Mouse (Mus musculus): ENCODE data around the gene LTO1. TPM values are rescaled to one million over a fixed set of nuclear protein-coding genes. Genes with fewer than 3 reads are reported as not detected.

Gene LTO1
- polyA plus RNA-seq, 1 experiment from 2014 or later: 11.6 TPM

Other genes with a start within 250 kb of the LTO1 start
- gene Ano1, start 163.1 kb upstream of the LTO1 start, polyA plus RNA-seq (2016; fragmentation: Nextera tagmentation; extraction: Ambion mirVana): 5.7 and 7.2 TPM in 2 replicates
- gene Fgf3, start 77.0 kb upstream of the LTO1 start, polyA plus RNA-seq (2016; fragmentation: Nextera tagmentation; extraction: Ambion mirVana): 0.20 and 0.47 TPM in 2 replicates
- gene Fgf4, start 67.7 kb upstream of the LTO1 start, polyA plus RNA-seq (2016; fragmentation: Nextera tagmentation; extraction: Ambion mirVana): not detected in 2 replicates
- gene Fgf15, start 18.6 kb upstream of the LTO1 start, polyA plus RNA-seq (2016; fragmentation: Nextera tagmentation; extraction: Ambion mirVana): not detected in 2 replicates
- gene Ccnd1, start 24.8 kb downstream of the LTO1 start, polyA plus RNA-seq (2016; fragmentation: Nextera tagmentation; extraction: Ambion mirVana): 46.0 and 47.1 TPM in 2 replicates

Measured in liver, embryonic 12.5 days (tissue).